Mouse (Mus musculus) liver, embryonic 14.5 days (tissue): ENCODE measurements around the gene Il17rd.
A peak's percentile ranks its signal among the peaks of the same experiment; 100 is the strongest.

Source experiments
- CTCF ChIP-seq: IDR thresholded peaks from 2 replicates; pipeline ENCODE4 v1.5.1; 2016; ENCODE audit warnings: antibody characterized with exemption, low read depth, control low read depth
- EP300 ChIP-seq: IDR thresholded peaks from 2 replicates; pipeline ENCODE4 v1.6.1; 2016; ENCODE audit warnings: antibody characterized with exemption, low read depth

DNA sequence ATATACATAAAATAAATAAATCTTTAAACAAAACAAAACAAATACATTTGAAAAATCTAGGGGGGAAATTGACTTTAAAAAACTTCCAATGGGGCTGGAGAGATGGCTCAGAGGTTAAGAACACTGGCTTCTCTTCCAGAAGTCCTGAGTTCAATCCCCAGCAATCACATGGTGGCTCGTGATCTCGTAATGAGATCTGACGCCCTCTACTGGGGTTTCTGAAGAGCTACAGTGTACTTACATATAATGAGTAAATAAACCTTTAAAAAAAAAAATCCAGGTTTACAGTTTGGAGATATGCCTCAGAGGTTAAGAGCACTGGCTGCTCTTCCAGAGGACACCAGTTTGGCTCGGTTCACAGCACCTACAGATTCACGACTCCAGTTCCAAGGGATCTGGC, 27.2 kb upstream of the Il17rd start:
- TF ChIP-seq EP300: no peak
- TF ChIP-seq CTCF: peak; percentile 18; the same call in 1 of the 2 replicates
